Mouse (Mus musculus) stomach, adult 2 months (tissue): Measurements from ENCODE around the gene Dusp7. TPM values are rescaled to one million over a fixed set of nuclear protein-coding genes. Genes with fewer than 3 reads are reported as not detected.

ENCODE experiments used
- polyA plus RNA-seq: library from polyadenylated mRNA; depleted of rRNA; stranded (reverse); fragments of >200 nt; gene quantifications from 2 replicates; pipeline ENCODE4 v1.2.3, GENCODE M21; 2012; rRNA removed

Dusp7 gene
- 34.0 and 34.3 TPM in 2 replicates for polyA plus RNA-seq

DNA sequence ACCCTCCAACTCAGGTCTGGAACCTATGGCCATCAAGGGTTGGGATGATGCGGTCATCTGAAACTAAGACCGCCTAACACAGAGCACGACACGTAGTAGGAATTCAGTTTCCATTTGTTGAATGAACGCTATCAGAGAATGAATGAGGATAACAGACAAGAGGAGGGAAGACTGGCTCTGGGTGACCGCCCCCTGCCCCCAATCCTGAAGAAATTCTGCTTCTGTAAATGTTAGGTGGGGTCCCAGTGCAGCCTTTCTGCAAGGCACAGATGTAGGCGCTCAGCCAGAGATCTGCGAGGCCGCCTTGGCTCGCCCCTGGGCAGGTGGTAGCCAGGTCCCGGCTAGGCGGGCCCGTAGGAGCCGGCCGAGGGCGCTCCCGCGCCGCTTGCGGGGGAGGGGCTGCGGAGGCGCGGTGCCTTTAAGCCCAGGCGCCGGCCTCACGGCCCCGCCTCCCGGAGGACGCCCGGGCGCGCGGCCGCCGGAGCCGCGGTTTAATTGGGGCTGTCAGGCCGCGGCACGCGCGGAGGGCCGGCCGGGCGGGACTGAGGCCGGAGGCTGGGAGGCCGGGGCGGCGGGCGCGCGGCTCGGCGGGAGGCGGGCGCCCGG is at the start of gene Dusp7:
Gene Dusp7 (plus strand): TSS at position 521 of the 606 bp plus-strand sequence.

Other genes starting within 250 kb of the Dusp7 start
- gene Glyctk, start 210.5 kb upstream of the Dusp7 start, polyA plus RNA-seq = 0.83 and 1.0 TPM in 2 replicates
- gene Wdr82, start 197.7 kb upstream of the Dusp7 start, polyA plus RNA-seq = 13.8 and 19.5 TPM in 2 replicates
- gene Ppm1m, start 168.9 kb upstream of the Dusp7 start, polyA plus RNA-seq = 14.5 and 21.8 TPM in 2 replicates
- 19.4 and 22.7 TPM in 2 replicates for gene Twf2, start 165.5 kb upstream of the Dusp7 start, polyA plus RNA-seq
- gene Tlr9, start 146.0 kb upstream of the Dusp7 start, polyA plus RNA-seq = 0.48 and 0.87 TPM in 2 replicates
- gene Alas1, start 120.0 kb upstream of the Dusp7 start, polyA plus RNA-seq = 82.5 and 83.4 TPM in 2 replicates
- gene Poc1a, start 87.6 kb upstream of the Dusp7 start, polyA plus RNA-seq = 6.4 TPM in 2 replicates
- 172 and 188 TPM in 2 replicates for gene Rpl29, start 60.8 kb downstream of the Dusp7 start, polyA plus RNA-seq
- gene Acy1, start 69.7 kb downstream of the Dusp7 start, polyA plus RNA-seq = 12.3 and 15.9 TPM in 2 replicates
- gene Abhd14b, start 78.8 kb downstream of the Dusp7 start, polyA plus RNA-seq = 59.6 and 68.4 TPM in 2 replicates
- gene Abhd14a, start 79.0 kb downstream of the Dusp7 start, polyA plus RNA-seq = 11.9 and 16.1 TPM in 2 replicates
- gene Pcbp4, start 84.7 kb downstream of the Dusp7 start, polyA plus RNA-seq = 37.0 and 40.1 TPM in 2 replicates
- gene Gpr62, start 97.3 kb downstream of the Dusp7 start, polyA plus RNA-seq = 0.19 and 0.33 TPM in 2 replicates
- 14.1 and 17.0 TPM in 2 replicates for gene Rrp9, start 107.3 kb downstream of the Dusp7 start, polyA plus RNA-seq
- gene Parp3, start 108.3 kb downstream of the Dusp7 start, polyA plus RNA-seq = 19.1 and 26.3 TPM in 2 replicates
- not detected in 2 replicates for gene Iqcf1, start 131.3 kb downstream of the Dusp7 start, polyA plus RNA-seq
- not detected in 2 replicates for gene Iqcf5, start 145.9 kb downstream of the Dusp7 start, polyA plus RNA-seq
- not detected in 2 replicates for gene Iqcf3, start 193.0 kb downstream of the Dusp7 start, polyA plus RNA-seq
- gene Iqcf4, start 202.4 kb downstream of the Dusp7 start, polyA plus RNA-seq = not detected in 2 replicates